Mouse (Mus musculus): Measurements from ENCODE around the gene Nup98.

Gene Nup98

GRCm38 (mm10) chr7:102116579-102117331, 93.2 kb downstream of the Nup98 start, which contains the start of gene Chrna10:
Chrna10 (minus strand) TSS chr7:102116828.
- DNase-seq (ENCODE audit: low read depth), result no peak

- DNase-seq (ENCODE audit: low read depth), result no peak
Measured at GRCm38 (mm10) chr7:102113151-102113729, 96.7 kb downstream of the Nup98 start.

- DNase-seq (ENCODE audit: low read depth), result no peak
Measured at GRCm38 (mm10) chr7:102109746-102110145, 100.2 kb downstream of the Nup98 start.

- no peak for DNase-seq (ENCODE audit: low read depth)
Measured at GRCm38 (mm10) chr7:102109171-102109570, 100.8 kb downstream of the Nup98 start, which contains the start of gene Art5. Art5 (minus strand) TSS chr7:102109489.

GRCm38 (mm10) chr7:102108206-102108605, 101.8 kb downstream of the Nup98 start:
- DNase-seq (ENCODE audit: low read depth), result no peak

- DNase-seq (ENCODE audit: low read depth), result no peak
Measured at GRCm38 (mm10) chr7:102106700-102107141, 103.3 kb downstream of the Nup98 start.

- no peak for DNase-seq (ENCODE audit: low read depth)
Measured at GRCm38 (mm10) chr7:102104126-102104525, 105.8 kb downstream of the Nup98 start.

GRCm38 (mm10) chr7:102103555-102103954, 106.4 kb downstream of the Nup98 start:
- no peak for DNase-seq (ENCODE audit: low read depth)

- no peak for DNase-seq (ENCODE audit: low read depth)
Measured at GRCm38 (mm10) chr7:102102696-102103095, 107.3 kb downstream of the Nup98 start.

- DNase-seq (ENCODE audit: low read depth), result no peak
Measured at GRCm38 (mm10) chr7:102102241-102102640, 107.7 kb downstream of the Nup98 start.

GRCm38 (mm10) chr7:102101487-102101886, 108.5 kb downstream of the Nup98 start, which contains the start of gene Art1:
Art1 (plus strand) TSS chr7:102101743.
- DNase-seq (ENCODE audit: low read depth), result no peak

GRCm38 (mm10) chr7:102100868-102101267, 109.1 kb downstream of the Nup98 start:
- no peak for DNase-seq (ENCODE audit: low read depth)

- DNase-seq (ENCODE audit: low read depth), result peak; percentile 82
Measured at GRCm38 (mm10) chr7:102099760-102100661, 110.0 kb downstream of the Nup98 start.

GRCm38 (mm10) chr7:102087336-102087735, 122.6 kb downstream of the Nup98 start:
- no peak for DNase-seq (ENCODE audit: low read depth)

- DNase-seq (ENCODE audit: low read depth), result no peak
Measured at GRCm38 (mm10) chr7:102084041-102084696, 125.8 kb downstream of the Nup98 start.

- DNase-seq (ENCODE audit: low read depth), result no peak
Measured at GRCm38 (mm10) chr7:102082816-102083215, 127.2 kb downstream of the Nup98 start, which contains the start of gene Trpc2. Trpc2 (plus strand) TSS chr7:102083116.

GRCm38 (mm10) chr7:102081784-102082183, 128.2 kb downstream of the Nup98 start:
- DNase-seq (ENCODE audit: low read depth), result no peak

GRCm38 (mm10) chr7:102080311-102080710, 129.7 kb downstream of the Nup98 start:
- DNase-seq (ENCODE audit: low read depth), result no peak

- peak; percentile 68 for DNase-seq (ENCODE audit: low read depth)
Measured at GRCm38 (mm10) chr7:102078517-102078916, 131.5 kb downstream of the Nup98 start.

- peak; percentile 74 for DNase-seq (ENCODE audit: low read depth)
Measured at GRCm38 (mm10) chr7:102076714-102077296, 133.2 kb downstream of the Nup98 start.

All from induced T-regulatory cell, adult 2 months (primary cell).